Mouse (Mus musculus): ENCODE results near the gene Ehbp1. TPM values are rescaled to one million over a fixed set of nuclear protein-coding genes. Genes with fewer than 3 reads are reported as not detected.

The Ehbp1 gene
- total RNA-seq, 2 experiments from 2014 or later, result 33.8 to 34.0 TPM

GRCm38 (mm10) chr11:22089346-22089745, 252.7 kb downstream of the Ehbp1 start:
- DNase-seq (ENCODE audit: low spot score in 2 of 2), result no peak

GRCm38 (mm10) chr11:22063352-22063751, 278.7 kb downstream of the Ehbp1 start:
- no peak for DNase-seq (ENCODE audit: low spot score in 2 of 2)

- DNase-seq (ENCODE audit: low spot score in 2 of 2), result no peak
Measured at GRCm38 (mm10) chr11:22061660-22062059, 280.4 kb downstream of the Ehbp1 start.

GRCm38 (mm10) chr11:22057538-22057937, 284.6 kb downstream of the Ehbp1 start:
- no peak for DNase-seq (ENCODE audit: low spot score in 2 of 2)

GRCm38 (mm10) chr11:22055908-22056307, 286.2 kb downstream of the Ehbp1 start:
- no peak for DNase-seq (ENCODE audit: low spot score in 2 of 2)

- DNase-seq (ENCODE audit: low spot score in 2 of 2), result no peak
Measured at GRCm38 (mm10) chr11:22053034-22053668, 288.9 kb downstream of the Ehbp1 start.

- DNase-seq (ENCODE audit: low spot score in 2 of 2), result no peak
Measured at GRCm38 (mm10) chr11:22050864-22051263, 291.2 kb downstream of the Ehbp1 start.

GRCm38 (mm10) chr11:22039854-22040426, 302.2 kb downstream of the Ehbp1 start:
- DNase-seq (ENCODE audit: low spot score in 2 of 2), result no peak

- no peak for DNase-seq (ENCODE audit: low spot score in 2 of 2)
Measured at GRCm38 (mm10) chr11:22034564-22035105, 307.5 kb downstream of the Ehbp1 start.

- no peak for DNase-seq (ENCODE audit: low spot score in 2 of 2)
Measured at GRCm38 (mm10) chr11:22033582-22033981, 308.5 kb downstream of the Ehbp1 start.

- DNase-seq (ENCODE audit: low spot score in 2 of 2), result no peak
Measured at GRCm38 (mm10) chr11:22020602-22021001, 321.5 kb downstream of the Ehbp1 start.

- DNase-seq (ENCODE audit: low spot score in 2 of 2), result no peak
Measured at GRCm38 (mm10) chr11:22017444-22017843, 324.6 kb downstream of the Ehbp1 start.

- DNase-seq (ENCODE audit: low spot score in 2 of 2), result no peak
Measured at GRCm38 (mm10) chr11:22016341-22016740, 325.8 kb downstream of the Ehbp1 start.

- DNase-seq (ENCODE audit: low spot score in 2 of 2), result no peak
Measured at GRCm38 (mm10) chr11:22008817-22009216, 333.3 kb downstream of the Ehbp1 start.

- no peak for DNase-seq (ENCODE audit: low spot score in 2 of 2)
Measured at GRCm38 (mm10) chr11:22008129-22008596, 333.9 kb downstream of the Ehbp1 start.

- no peak for DNase-seq (ENCODE audit: low spot score in 2 of 2)
Measured at GRCm38 (mm10) chr11:22007781-22008110, 334.3 kb downstream of the Ehbp1 start.

GRCm38 (mm10) chr11:22007088-22007780, 334.9 kb downstream of the Ehbp1 start:
- DNase-seq (ENCODE audit: low spot score in 2 of 2), result no peak

GRCm38 (mm10) chr11:22006471-22007087, 335.5 kb downstream of the Ehbp1 start:
- no peak for DNase-seq (ENCODE audit: low spot score in 2 of 2)

- no peak for DNase-seq (ENCODE audit: low spot score in 2 of 2)
Measured at GRCm38 (mm10) chr11:22005281-22005870, 336.7 kb downstream of the Ehbp1 start.

- no peak for DNase-seq (ENCODE audit: low spot score in 2 of 2)
Measured at GRCm38 (mm10) chr11:22004331-22004841, 337.7 kb downstream of the Ehbp1 start.

GRCm38 (mm10) chr11:22003341-22003981, 338.6 kb downstream of the Ehbp1 start:
- no peak for DNase-seq (ENCODE audit: low spot score in 2 of 2)
